Mouse (Mus musculus) Patski (cell line): ENCODE measurements around the gene Nmt2. TPM values are rescaled to one million over a fixed set of nuclear protein-coding genes. Genes with fewer than 3 reads are reported as not detected.

Experiments
- ATAC-seq: fragments of 100-300 bp; one replicate; pipeline ENCODE4 v1.8.0; 2021
- CTCF ChIA-PET: fragments of 350-600 bp; sonication (Branson Sonifier 250); formaldehyde crosslinking; loops from one replicate; lab custom pipeline; 2022; ENCODE audit warnings: inconsistent platforms; lab: Charles Lee
- POLR2A ChIA-PET: fragments of 350-600 bp; sonication (Branson Sonifier 250); formaldehyde crosslinking; loops from one replicate; lab custom pipeline; 2022; ENCODE audit warnings: antibody characterized with exemption, inconsistent platforms; lab: Charles Lee
- DNase-seq: peaks from one replicate; pipeline ENCODE4 v3.0.0-alpha.2; 2011; ENCODE audit warnings: low read depth, low spot score
- H3K27me3 ChIP-seq: fragments of 371-371 bp; one replicate; pipeline ENCODE4 v1.5.1; 2021
- CTCF ChIP-seq: fragments of 100-300 bp; IDR thresholded peaks from one replicate; pipeline ENCODE4 v1.5.1; 2021
- in situ Hi-C: fragments of 300-500 bp; cut with MboI; formaldehyde crosslinking; loops from 3 replicates; pipeline ENCODE4 v1.11.1; 2018; ENCODE audit warnings: low pct_unique_long_range_greater_than_20kb, mixed read lengths
- polyA plus RNA-seq: library from polyadenylated mRNA; unstranded; gene quantifications from one replicate; pipeline ENCODE4 v1.2.3, GENCODE M21; 2021

Gene Nmt2
- 32.0 TPM for polyA plus RNA-seq

DNA sequence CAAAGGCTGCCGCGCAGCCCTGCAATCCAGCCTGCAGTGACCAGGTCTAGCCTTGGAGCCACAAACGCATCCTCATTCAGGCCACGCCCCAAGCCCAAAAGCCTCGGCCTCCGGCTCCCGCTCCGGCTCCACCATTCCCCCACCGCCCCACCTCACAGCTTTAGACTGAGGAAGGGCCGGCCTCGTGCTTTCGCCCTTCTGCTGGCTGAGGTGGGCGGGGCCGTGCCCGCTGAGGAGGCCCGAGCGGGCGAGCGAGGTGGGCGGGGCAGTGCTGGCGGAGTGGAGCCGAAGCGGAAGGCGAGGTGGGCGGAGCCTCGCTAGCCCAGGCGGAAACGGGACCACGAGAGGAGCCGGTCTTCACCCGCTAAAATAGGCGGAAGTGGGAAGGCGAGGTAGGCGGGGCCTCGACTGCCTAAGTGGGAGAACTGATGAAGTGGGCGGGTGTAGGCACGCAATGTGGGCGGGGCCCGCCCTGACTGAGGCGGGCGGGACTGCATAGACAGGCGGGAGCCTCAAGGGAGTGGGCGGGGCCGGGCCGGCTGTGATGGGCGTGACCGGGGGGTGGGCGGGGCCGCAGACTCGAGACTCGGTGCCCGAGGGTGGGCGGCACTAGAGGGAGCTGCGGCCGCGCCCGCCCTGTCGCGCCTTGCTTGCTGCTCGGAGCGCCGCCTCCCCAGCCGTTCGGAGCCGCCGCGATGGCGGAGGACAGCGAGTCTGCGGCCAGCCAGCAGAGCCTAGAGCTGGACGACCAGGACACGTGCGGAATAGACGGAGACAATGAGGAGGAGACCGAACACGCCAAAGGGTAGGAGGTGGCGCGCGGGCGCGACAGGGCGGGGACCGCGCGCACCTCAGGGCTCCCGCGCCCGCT is at the start of gene Nmt2:
Gene Nmt2, plus strand, starts transcription at position 611 of the 871 bp plus-strand sequence.
- in situ Hi-C loops, result no loop called here
- no peaks in the 10 kb centered on the region for H3K27me3 ChIP-seq
- DNase-seq (peak; percentile 98), ATAC-seq (peak; percentile 91)
- CTCF ChIA-PET, result no interaction called here
- TF ChIP-seq CTCF, result peak; percentile 43
- POLR2A ChIA-PET, result interaction anchor here (1.6 kb wide), 1 partner anchor 164 kb away, joined by 3 read pairs; no protein-coding TSS in a partner anchor

- peak; percentile 71 for ATAC-seq
- no peaks in the 10 kb centered on the region for H3K27me3 ChIP-seq
- in situ Hi-C loops, result no loop called here
- POLR2A ChIA-PET, result no interaction called here
- peak; percentile 6 for DNase-seq
- CTCF ChIA-PET, result interaction anchor here (0.9 to 3.8 kb wide), 2 partner anchors 11 to 124 kb away, joined by 3 to 17 read pairs; no protein-coding TSS in a partner anchor
- TF ChIP-seq CTCF, result no peak
Measured at GRCm38 (mm10) chr2:3239255-3239654, 44.8 kb upstream of the Nmt2 start.

DNA sequence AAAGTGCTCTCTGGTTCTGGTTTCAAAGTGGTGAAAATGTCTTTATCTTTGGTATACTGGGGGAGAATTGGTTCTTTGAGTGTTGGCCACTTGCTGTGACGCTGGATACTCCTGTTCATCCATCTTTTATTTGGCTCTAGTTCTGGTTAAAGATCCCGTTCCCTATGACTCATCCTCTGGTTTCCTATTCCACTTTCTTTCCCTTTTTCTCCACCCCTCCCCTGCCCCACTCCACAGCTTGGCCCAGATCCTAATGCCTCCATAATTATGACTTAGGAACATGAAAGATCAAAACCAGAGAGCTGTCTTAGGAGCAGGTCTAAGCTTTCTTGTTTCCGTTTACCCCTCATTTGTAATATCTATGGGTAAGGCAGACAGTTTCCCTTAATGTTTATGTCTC is 39.8 kb upstream of the Nmt2 start:
- ATAC-seq, result no peak

GRCm38 (mm10) chr2:3251309-3251708 is 32.7 kb upstream of the Nmt2 start:
- ATAC-seq (no peak), DNase-seq (no peak)
- ChIA-PET POLR2A (no interaction called here), CTCF (no interaction called here)
- in situ Hi-C loops, result no loop called here
- H3K27me3 ChIP-seq, result no peaks in the 10 kb centered on the region
- no peak for TF ChIP-seq CTCF

More for the DNA sequence above, 39.8 kb upstream of the Nmt2 start:
- no peaks in the 10 kb centered on the region for H3K27me3 ChIP-seq
- ChIA-PET POLR2A (interaction anchor here (0.6 kb wide), 1 partner anchor 100 kb away, joined by 4 read pairs; no protein-coding TSS in a partner anchor), CTCF (interaction anchor here (1.9 to 2.1 kb wide), 2 partner anchors 11 to 16 kb away, joined by 4 to 7 read pairs; no protein-coding TSS in a partner anchor)
- in situ Hi-C loops, result no loop called here
- no peak for DNase-seq
- no peak for TF ChIP-seq CTCF

- DNase-seq, result no peak
- in situ Hi-C loops, result no loop called here
- H3K27me3 ChIP-seq, result peaks cover 3% of the 10 kb centered on the region
- ATAC-seq, result no peak
- TF ChIP-seq CTCF, result no peak
- ChIA-PET POLR2A (no interaction called here), CTCF (interaction anchor here (1.1 to 1.3 kb wide), 3 partner anchors 12 to 21 kb away, joined by 3 to 4 read pairs (median 3); no protein-coding TSS in a partner anchor)
Measured at GRCm38 (mm10) chr2:3266466-3266865, 17.5 kb upstream of the Nmt2 start.

DNA sequence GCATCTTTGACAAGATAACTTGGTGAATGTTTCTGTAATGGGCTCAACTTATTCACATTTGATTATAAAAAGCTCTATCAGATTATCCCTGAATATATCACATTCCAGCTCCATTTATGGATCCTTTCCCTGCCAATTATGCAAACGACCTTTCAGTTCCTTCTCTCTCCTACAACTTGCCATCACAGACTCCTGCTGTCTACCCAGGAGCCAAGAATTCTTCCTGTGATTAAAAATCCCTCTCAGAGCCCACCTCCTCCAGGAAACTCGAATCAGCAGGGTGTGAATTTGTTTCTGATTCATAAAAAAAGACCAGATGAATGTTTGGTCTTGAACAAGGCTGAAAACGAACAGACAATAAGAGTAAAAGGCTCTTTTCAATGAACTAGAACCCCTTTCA is 16.1 kb upstream of the Nmt2 start:
- in situ Hi-C loops, result no loop called here
- POLR2A ChIA-PET, result no interaction called here
- DNase-seq, result no peak
- peaks cover 8% of the 10 kb centered on the region for H3K27me3 ChIP-seq
- TF ChIP-seq CTCF, result no peak
- ATAC-seq, result no peak
- CTCF ChIA-PET, result interaction anchor here (1.2 to 2.7 kb wide), 2 partner anchors 12 to 15 kb away, joined by 3 to 7 read pairs; no protein-coding TSS in a partner anchor

DNA sequence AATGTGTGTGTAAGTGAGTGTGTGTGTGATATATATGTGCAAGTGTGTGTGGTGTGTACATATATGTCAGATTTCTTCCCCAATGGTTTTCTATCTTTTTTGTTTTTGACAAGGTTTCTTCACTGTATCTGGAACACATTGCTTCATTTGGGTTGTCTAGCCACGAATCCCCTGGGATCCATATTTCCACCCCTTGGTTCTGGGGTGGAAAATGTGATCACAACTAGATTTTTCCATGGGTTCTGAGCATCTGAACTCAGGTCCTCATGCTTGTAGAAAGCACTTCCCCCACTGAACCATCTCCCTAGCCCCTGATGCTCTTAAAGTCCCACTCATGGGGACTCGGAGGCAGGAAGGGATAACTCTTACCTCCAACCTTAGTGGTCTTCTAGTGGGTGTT is 10.7 kb upstream of the Nmt2 start:
- in situ Hi-C loops, result no loop called here
- ChIA-PET CTCF (no interaction called here), POLR2A (no interaction called here)
- DNase-seq (no peak), ATAC-seq (no peak)
- no peak for TF ChIP-seq CTCF
- peaks cover 8% of the 10 kb centered on the region for H3K27me3 ChIP-seq

DNA sequence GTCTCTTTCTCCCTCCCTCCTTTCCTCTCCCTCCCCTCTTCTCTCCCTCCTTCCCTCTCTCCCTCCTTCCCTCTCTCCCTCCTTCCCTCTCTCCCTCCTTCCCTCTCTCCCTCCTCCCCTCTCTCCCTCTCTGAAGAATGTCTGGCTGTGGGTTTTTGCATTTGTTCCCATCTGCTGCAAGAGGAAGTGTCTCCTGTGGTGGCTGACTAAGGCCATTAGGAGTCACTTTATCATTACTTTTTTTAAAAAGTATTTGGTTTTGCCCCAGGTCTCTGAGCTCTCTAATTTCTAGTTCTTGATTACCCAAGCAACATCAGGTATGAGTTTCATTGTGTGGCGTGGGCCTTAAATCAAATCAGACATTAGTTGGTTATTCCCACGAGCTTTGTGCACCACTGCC is 7.9 kb upstream of the Nmt2 start:
- ATAC-seq (no peak), DNase-seq (no peak)
- in situ Hi-C loops, result no loop called here
- peaks cover 8% of the 10 kb centered on the region for H3K27me3 ChIP-seq
- ChIA-PET CTCF (no interaction called here), POLR2A (no interaction called here)
- TF ChIP-seq CTCF, result no peak

DNA sequence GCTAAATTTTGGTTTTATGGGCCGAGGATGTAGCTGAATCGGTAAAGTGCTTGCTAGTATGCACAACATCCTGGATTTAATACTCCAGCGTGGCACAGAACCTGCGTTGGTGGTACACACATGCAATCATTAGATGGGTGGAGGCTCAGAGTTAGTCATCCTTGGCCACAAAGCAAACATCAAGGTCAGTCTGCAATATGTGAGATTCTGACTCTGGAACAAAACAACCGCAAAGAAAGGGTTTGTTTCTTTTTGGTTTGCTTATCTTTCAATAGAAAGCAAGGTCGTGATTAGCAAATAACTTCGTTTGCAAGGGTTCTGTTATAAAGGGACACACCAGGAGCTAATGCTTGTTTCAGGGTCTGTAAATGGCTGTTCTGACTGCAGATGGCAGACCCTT is 6.5 kb upstream of the Nmt2 start:
- POLR2A ChIA-PET, result no interaction called here

GRCm38 (mm10) chr2:3281311-3281710 is 2.7 kb upstream of the Nmt2 start:
- no peak for TF ChIP-seq CTCF
- no peaks in the 10 kb centered on the region for H3K27me3 ChIP-seq
- in situ Hi-C loops, result no loop called here
- DNase-seq, result no peak
- CTCF ChIA-PET, result no interaction called here
- no peak for ATAC-seq
- POLR2A ChIA-PET, result no interaction called here

More for the DNA sequence above, 6.5 kb upstream of the Nmt2 start:
- in situ Hi-C loops, result no loop called here
- H3K27me3 ChIP-seq, result peaks cover 3% of the 10 kb centered on the region
- TF ChIP-seq CTCF, result no peak
- CTCF ChIA-PET, result interaction anchor here (0.9 kb wide), 1 partner anchor 9 kb away, joined by 3 read pairs; no protein-coding TSS in a partner anchor
- DNase-seq (no peak), ATAC-seq (no peak)
